ENCODE assay signal across 28 mouse cellular contexts in the genomic region with DNA sequence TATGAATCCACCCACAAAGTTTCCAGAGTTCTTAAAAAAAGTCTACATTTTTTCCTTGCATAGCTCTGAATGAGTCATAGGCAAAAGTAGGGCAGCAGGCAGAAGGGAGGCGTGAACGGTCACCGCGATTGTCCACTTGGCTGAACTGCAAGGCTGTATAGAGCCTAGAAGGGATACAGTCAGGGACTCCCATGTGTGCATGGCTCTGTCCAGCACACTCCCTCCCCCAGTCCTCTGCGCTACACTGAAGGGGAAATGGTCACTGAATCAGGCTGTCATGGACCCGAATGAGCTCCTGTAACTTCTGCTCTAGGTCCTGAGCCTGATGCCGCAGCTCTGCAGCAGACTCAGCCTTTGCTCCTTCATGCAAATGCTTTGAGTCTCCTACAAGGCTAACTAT. TPM values are rescaled to one million over a fixed set of nuclear protein-coding genes. Genes with fewer than 3 reads are reported as not detected.
DNase-seq lines count a peak whose midpoint lies in the region; ATAC-seq and TF ChIP-seq lines count a peak whose summit lies in the region.
"Not testable (repeated sequence)": the region's sequence is repeated elsewhere in the genome, so short reads cannot be mapped to it uniquely, and the experiment has no call there.
"Had no signal": no experiment of that assay in that cellular context is flagged by ENCODE, and none has a peak within 500 bp of the region (broad histone marks: within the 10 kb centered on the region; RNA-seq: fewer than 3 reads in every experiment).

No protein-coding gene starts in this region.

- H3K36me3 ChIP-seq in heart, embryonic 15.5 days; intestine, embryonic 16.5 days (ENCODE audit: control insufficient read depth, insufficient read depth, low read length); lung, postnatal 0 days (ENCODE audit: insufficient read depth, low read length): not testable (repeated sequence)

- H3K9ac ChIP-seq in heart, embryonic 15.5 days; intestine, embryonic 16.5 days (ENCODE audit: low read depth, low read length); lung, postnatal 0 days (replicated peaks; ENCODE audit: low read depth): not testable (repeated sequence)

- 47% methylated on average over 5 of the region's 7 CpGs for WGBS in heart, embryonic 15.5 days
- 63% methylated on average over 3 of the region's 7 CpGs for WGBS in intestine, embryonic 16.5 days
- 44% methylated on average over 3 of the region's 7 CpGs for WGBS in lung, postnatal 0 days

- peak; percentile 92 for ATAC-seq in frontal cortex, adult (ENCODE audit: low TSS enrichment)
- ATAC-seq in heart, embryonic 15.5 days (replicated peaks; ENCODE audit: insufficient number of reproducible peaks, insufficient read depth, low FRiP score, low read depth), result peak; percentile 62
- ATAC-seq in intestine, embryonic 16.5 days, result peak; percentile 56; the same call in 1 of the 2 replicates
- ATAC-seq in lung, postnatal 0 days, result peak; percentile 58; the same call in 1 of the 2 replicates

- TF ChIP-seq CTCF in lung, postnatal 0 days (IDR thresholded peaks at IDR 0.05), result not testable (repeated sequence)

- not testable (repeated sequence) for H3K9me3 ChIP-seq in heart, embryonic 15.5 days (replicated peaks); intestine, embryonic 16.5 days (ENCODE audit: control insufficient read depth, low read length); lung, postnatal 0 days (ENCODE audit: low read length)

- not testable (repeated sequence) for TF ChIP-seq EP300 in lung, postnatal 0 days (IDR thresholded peaks at IDR 0.05)

- DNase-seq in 3T3-L1 (ENCODE audit: low read depth, low spot score), result peak; percentile 15
- DNase-seq in adrenal gland, adult 2 months, result peak; percentile 30
- peak; percentile 14 for DNase-seq in kidney, postnatal 14 days
- not testable (repeated sequence) for DNase-seq in lung, postnatal 0 days (ENCODE audit: low spot score)

- not testable (repeated sequence) for H3K4me3 ChIP-seq in heart, embryonic 15.5 days; intestine, embryonic 16.5 days (ENCODE audit: low read length); lung, postnatal 0 days (ENCODE audit: low read depth, low read length)

- H3K4me2 ChIP-seq in heart, embryonic 15.5 days; intestine, embryonic 16.5 days (ENCODE audit: low read depth, low read length); lung, postnatal 0 days (replicated peaks; ENCODE audit: low read depth, low read length): not testable (repeated sequence)

- not testable (repeated sequence) for H3K27me3 ChIP-seq in heart, embryonic 15.5 days; intestine, embryonic 16.5 days (replicated peaks; ENCODE audit: control insufficient read depth, insufficient read depth, low read length); lung, postnatal 0 days (replicated peaks; ENCODE audit: insufficient read depth, low read length)

- H3K27ac ChIP-seq in heart, embryonic 15.5 days; intestine, embryonic 16.5 days (ENCODE audit: low read length); lung, postnatal 0 days (ENCODE audit: low read length): not testable (repeated sequence)

- not testable (repeated sequence) for H3K4me1 ChIP-seq in heart, embryonic 15.5 days (replicated peaks); intestine, embryonic 16.5 days (ENCODE audit: control insufficient read depth, insufficient read depth, low read length); lung, postnatal 0 days (ENCODE audit: insufficient read depth, low read depth, low read length)

RNA-seq across cellular contexts. Expression of gene Apol9a, which starts 12.0 kb away (rescaled TPM):
- 1 to 10 TPM in 1 of 2 experiments, under 1 TPM in 1; 0.78 to 1.2 TPM for total RNA-seq in adrenal gland, adult 2 months (2021)
- polyA plus RNA-seq in adrenal gland, adult 2 months (2012; rRNA removed), result 1.9 and 3.0 TPM in 2 replicates
- polyA plus RNA-seq in heart, embryonic 15.5 days (2015; fragmentation: Nextera tagmentation; extraction: Ambion mirVana), result 0.53 and 0.79 TPM in 2 replicates
- polyA plus RNA-seq in intestine, embryonic 16.5 days (2015; fragmentation: Nextera tagmentation; extraction: Ambion mirVana), result 0.44 and 0.55 TPM in 2 replicates
- 0.43 and 0.47 TPM in 2 replicates for polyA plus RNA-seq in lung, postnatal 0 days (2015; fragmentation: Nextera tagmentation; extraction: Ambion mirVana)
- total RNA-seq: CH12.LX; gastrocnemius, adult 2 months; gastrocnemius, postnatal 14 days; gastrocnemius, postnatal 4 days; hematopoietic stem cell, adult 5-6 weeks had no signal
- polyA plus RNA-seq: embryonic facial prominence, embryonic 10.5 days; embryonic facial prominence, embryonic 13.5 days; erythroblast, embryonic 14.5 days; forebrain, embryonic 12.5 days; G1E; hindbrain, embryonic 12.5 days had no signal

RNA-seq across cellular contexts. Expression of gene Apol7a, which starts 24.0 kb away (rescaled TPM):
- total RNA-seq in adrenal gland, adult 2 months (2021), result under 1 TPM in 1 of 2 experiments, not detected in 1; 0.21 TPM
- 0.07 TPM in 1 of 2 replicates, not detected in the other for polyA plus RNA-seq in adrenal gland, adult 2 months (2012; rRNA removed)
- polyA plus RNA-seq in heart, embryonic 15.5 days (2015; fragmentation: Nextera tagmentation; extraction: Ambion mirVana), result 0.14 and 0.15 TPM in 2 replicates
- polyA plus RNA-seq in intestine, embryonic 16.5 days (2015; fragmentation: Nextera tagmentation; extraction: Ambion mirVana), result 12.5 and 13.4 TPM in 2 replicates
- 0.33 and 0.37 TPM in 2 replicates for polyA plus RNA-seq in lung, postnatal 0 days (2015; fragmentation: Nextera tagmentation; extraction: Ambion mirVana)
- total RNA-seq: CH12.LX; heart, postnatal 25 days; hematopoietic stem cell, adult 5-6 weeks had no signal
- polyA plus RNA-seq: activated CD4-positive, CD25-positive, alpha-beta regulatory T cell, adult 4 months; brain, embryonic 14.5 days; embryonic facial prominence, embryonic 10.5 days; embryonic facial prominence, embryonic 13.5 days; erythroblast, embryonic 14.5 days; forebrain, embryonic 12.5 days; forebrain, embryonic 15.5 days; G1E; hindbrain, embryonic 12.5 days; hindbrain, embryonic 15.5 days had no signal

RNA-seq across cellular contexts. Expression of gene Apol7b, which starts 24.4 kb away (rescaled TPM):
- total RNA-seq in adrenal gland, adult 2 months (2021), result not detected
- 0.04 TPM in 1 of 2 replicates, not detected in the other for polyA plus RNA-seq in adrenal gland, adult 2 months (2012; rRNA removed)
- polyA plus RNA-seq in heart, embryonic 15.5 days (2015; fragmentation: Nextera tagmentation; extraction: Ambion mirVana), result 0.30 TPM in 1 of 2 replicates, not detected in the other
- polyA plus RNA-seq in intestine, embryonic 16.5 days (2015; fragmentation: Nextera tagmentation; extraction: Ambion mirVana), result 0.28 TPM in 1 of 2 replicates, not detected in the other
- not detected in 2 replicates for polyA plus RNA-seq in lung, postnatal 0 days (2015; fragmentation: Nextera tagmentation; extraction: Ambion mirVana)
- total RNA-seq: adrenal gland, postnatal 10 days; CH12.LX; G1E; hematopoietic stem cell, adult 5-6 weeks had no signal
- polyA plus RNA-seq: brain, embryonic 14.5 days; embryonic facial prominence, embryonic 10.5 days; embryonic facial prominence, embryonic 13.5 days; erythroblast, embryonic 14.5 days; forebrain, embryonic 12.5 days; forebrain, embryonic 15.5 days; G1E; heart, embryonic 12.5 days; heart, embryonic 16.5 days; hindbrain, embryonic 12.5 days; hindbrain, embryonic 15.5 days had no signal

RNA-seq across cellular contexts. Expression of gene Apol10a, which starts 53.9 kb away (rescaled TPM):
- total RNA-seq in adrenal gland, adult 2 months (2021), result not detected
- polyA plus RNA-seq in adrenal gland, adult 2 months (2012; rRNA removed), result not detected in 2 replicates
- polyA plus RNA-seq in heart, embryonic 15.5 days (2015; fragmentation: Nextera tagmentation; extraction: Ambion mirVana), result not detected in 2 replicates
- polyA plus RNA-seq in intestine, embryonic 16.5 days (2015; fragmentation: Nextera tagmentation; extraction: Ambion mirVana), result 0.21 and 0.23 TPM in 2 replicates
- polyA plus RNA-seq in lung, postnatal 0 days (2015; fragmentation: Nextera tagmentation; extraction: Ambion mirVana), result not detected in 2 replicates
- total RNA-seq: CH12.LX; gastrocnemius, adult 2 months; gastrocnemius, postnatal 14 days; gastrocnemius, postnatal 4 days; heart, adult 18-20 months; heart, postnatal 25 days; hematopoietic stem cell, adult 5-6 weeks had no signal
- polyA plus RNA-seq: activated CD4-positive, CD25-positive, alpha-beta regulatory T cell, adult 4 months; brain, embryonic 14.5 days; cortical plate, adult 2 months; embryonic facial prominence, embryonic 10.5 days; embryonic facial prominence, embryonic 13.5 days; erythroblast, embryonic 14.5 days; forebrain, embryonic 12.5 days; forebrain, embryonic 15.5 days; G1E; heart, embryonic 12.5 days; hindbrain, embryonic 12.5 days; hindbrain, embryonic 15.5 days had no signal
